Mouse (Mus musculus) ES-E14 (cell line): ENCODE measurements around the gene Rdh14.

Experiments used
- CHD2 ChIP-seq: IDR thresholded peaks from 2 replicates; pipeline ENCODE4 v1.6.1; 2014; ENCODE audit warnings: mild to moderate bottlenecking, low read depth, low read length, inconsistent platforms
- HCFC1 ChIP-seq: IDR thresholded peaks from 2 replicates; pipeline ENCODE4 v1.6.1; 2012; ENCODE audit warnings: low read length, inconsistent platforms, borderline replicate concordance; ENCODE audit not compliant: insufficient read depth
- ZC3H11A ChIP-seq: IDR thresholded peaks from 2 replicates; pipeline ENCODE4 v1.6.1; 2012; ENCODE audit warnings: low read depth, mild to moderate bottlenecking, inconsistent platforms, low read length, borderline replicate concordance

GRCm38 (mm10) chr12:10411453-10411852 is 20.9 kb downstream of the Rdh14 start:
- no peak for TF ChIP-seq HCFC1
- no peak for TF ChIP-seq ZC3H11A
- TF ChIP-seq CHD2 = no peak
